Mouse (Mus musculus) testis, adult 2 months (tissue): ENCODE results near the gene Ezh2. TPM values are rescaled to one million over a fixed set of nuclear protein-coding genes. Genes with fewer than 3 reads are reported as not detected.

Experiments used
- H3K27ac ChIP-seq: fragments of 200-500 bp; 2 replicates; pipeline ENCODE4 v1.5.1; 2012; ENCODE audit warnings: low read depth, low read length; ENCODE audit not compliant: control insufficient read depth, insufficient read depth
- H3K27me3 ChIP-seq: fragments of 200-500 bp; 2 replicates; pipeline ENCODE4 v1.6.1; 2012; ENCODE audit warnings: mild to moderate bottlenecking, low read length, moderate library complexity; ENCODE audit not compliant: control insufficient read depth, insufficient read depth
- H3K36me3 ChIP-seq: fragments of 200-500 bp; 2 replicates; pipeline ENCODE4 v1.6.1; 2012; ENCODE audit warnings: mild to moderate bottlenecking, low read length; ENCODE audit not compliant: control insufficient read depth, insufficient read depth
- H3K4me1 ChIP-seq: fragments of 200-500 bp; 2 replicates; pipeline ENCODE4 v1.6.1; 2012; ENCODE audit warnings: low read length; ENCODE audit not compliant: control insufficient read depth, insufficient read depth
- H3K4me3 ChIP-seq: fragments of 200-500 bp; 2 replicates; pipeline ENCODE4 v1.5.1; 2012; ENCODE audit warnings: low read depth, mild to moderate bottlenecking, low read length, moderate library complexity, mixed read lengths; ENCODE audit not compliant: control insufficient read depth
- CTCF ChIP-seq: fragments of 200-500 bp; IDR thresholded peaks from 2 replicates; pipeline ENCODE4 v1.5.1; 2012; ENCODE audit warnings: low read depth, mild to moderate bottlenecking, inconsistent platforms, low read length, moderate library complexity; ENCODE audit not compliant: control insufficient read depth, insufficient read depth, insufficient replicate concordance
- POLR2A ChIP-seq: fragments of 200-500 bp; IDR thresholded peaks from 2 replicates; pipeline ENCODE4 v1.6.1; 2012; ENCODE audit warnings: low read depth, mild to moderate bottlenecking, inconsistent platforms, low read length, moderate library complexity; ENCODE audit not compliant: control insufficient read depth
- polyA plus RNA-seq: library from polyadenylated mRNA; depleted of rRNA; stranded (reverse); fragments of >200 nt; gene quantifications from 2 replicates; pipeline ENCODE4 v1.2.3, GENCODE M21; 2012

The Ezh2 gene
- polyA plus RNA-seq, 1 experiment, result 50.5 TPM

DNA sequence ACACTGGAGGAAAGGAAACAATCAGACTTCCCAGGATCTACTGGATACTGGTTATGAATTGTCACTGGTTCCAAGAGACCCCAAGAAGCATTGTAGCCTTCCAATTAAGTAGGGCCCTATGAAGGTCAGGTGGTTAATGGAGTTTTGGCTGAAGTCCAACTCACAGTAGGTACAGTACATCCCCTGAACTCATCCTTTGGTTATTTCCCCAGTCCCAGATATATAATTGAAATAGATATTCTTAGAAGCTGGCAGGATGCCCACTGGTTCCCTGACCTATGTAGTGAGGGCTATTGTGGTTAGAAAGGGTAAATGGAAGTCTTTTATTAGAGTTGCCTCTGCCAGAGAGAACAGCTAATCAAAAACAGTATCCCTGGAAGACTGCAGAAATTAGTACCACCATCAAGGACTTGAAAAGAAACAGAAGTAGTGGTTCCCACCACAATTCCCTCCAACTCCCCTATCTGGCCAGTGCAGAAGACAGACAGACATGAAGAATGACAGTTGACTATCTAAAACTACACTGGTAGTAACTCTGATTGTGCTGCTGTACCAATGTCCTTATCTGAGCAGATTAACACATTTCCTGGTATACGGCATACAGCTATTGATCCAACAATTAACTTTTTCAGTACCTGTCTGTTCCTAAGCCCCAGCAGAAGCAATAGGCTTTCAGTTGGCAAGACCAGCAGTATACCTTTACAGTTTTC, 29.7 kb downstream of the Ezh2 start:
- Histone ChIP-seq H3K27ac (no peak overlapping the region), H3K36me3 (no peaks in the 10 kb centered on the region), H3K4me3 (no peak overlapping the region), H3K27me3 (no peaks in the 10 kb centered on the region), H3K4me1 (no peaks in the 10 kb centered on the region)
- TF ChIP-seq POLR2A (no peak), CTCF (no peak)

DNA sequence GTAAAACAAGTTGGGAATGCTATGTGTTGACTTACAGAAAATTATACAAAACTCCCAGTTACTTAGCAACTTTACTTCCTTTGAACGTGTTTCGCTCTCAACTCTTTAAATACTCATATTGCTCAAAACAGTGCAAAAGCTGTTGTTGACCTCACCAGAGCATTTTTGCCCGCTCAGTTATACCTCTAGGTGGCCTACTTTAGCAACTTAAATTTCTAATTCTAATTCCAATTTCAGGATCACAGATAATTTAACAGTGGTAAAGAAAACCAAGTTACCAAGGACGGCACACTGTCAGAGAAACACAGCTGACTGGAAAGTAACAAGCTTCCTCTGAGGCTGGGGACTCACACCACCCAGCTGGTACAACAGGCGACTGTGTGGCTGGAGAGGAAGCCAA, 33.7 kb downstream of the Ezh2 start:
- H3K27me3 ChIP-seq, result no peaks in the 10 kb centered on the region
- H3K4me3 ChIP-seq, result no peak overlapping the region
- TF ChIP-seq POLR2A, result no peak
- no peak for TF ChIP-seq CTCF
- no peaks in the 10 kb centered on the region for H3K4me1 ChIP-seq
- H3K36me3 ChIP-seq, result peaks cover 2% of the 10 kb centered on the region; the same call in 1 of the 2 replicates
- H3K27ac ChIP-seq, result no peak overlapping the region

DNA sequence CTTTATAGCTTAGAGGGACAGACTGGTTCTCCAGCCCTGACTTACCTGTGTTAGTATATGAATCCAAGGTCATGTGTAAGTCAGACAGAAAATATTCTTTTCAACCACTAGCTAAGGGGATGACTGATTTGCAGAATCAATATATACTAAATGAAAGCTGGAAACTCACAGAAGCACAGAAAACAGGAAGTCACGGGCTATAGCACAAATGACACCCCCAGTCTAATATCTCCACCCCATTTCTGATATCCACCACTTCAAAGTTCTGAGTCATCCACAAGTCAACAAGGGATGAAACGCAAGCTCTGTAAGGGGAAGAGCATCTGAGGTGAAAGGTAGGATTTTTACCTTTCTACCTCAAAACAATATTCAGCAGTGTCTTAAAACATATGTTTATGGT, 34.3 kb downstream of the Ezh2 start:
- Histone ChIP-seq H3K4me1 (no peaks in the 10 kb centered on the region), H3K36me3 (peaks cover 2% of the 10 kb centered on the region; the same call in 1 of the 2 replicates), H3K27me3 (no peaks in the 10 kb centered on the region), H3K4me3 (no peak overlapping the region), H3K27ac (no peak overlapping the region)
- TF ChIP-seq POLR2A (no peak), CTCF (no peak)

DNA sequence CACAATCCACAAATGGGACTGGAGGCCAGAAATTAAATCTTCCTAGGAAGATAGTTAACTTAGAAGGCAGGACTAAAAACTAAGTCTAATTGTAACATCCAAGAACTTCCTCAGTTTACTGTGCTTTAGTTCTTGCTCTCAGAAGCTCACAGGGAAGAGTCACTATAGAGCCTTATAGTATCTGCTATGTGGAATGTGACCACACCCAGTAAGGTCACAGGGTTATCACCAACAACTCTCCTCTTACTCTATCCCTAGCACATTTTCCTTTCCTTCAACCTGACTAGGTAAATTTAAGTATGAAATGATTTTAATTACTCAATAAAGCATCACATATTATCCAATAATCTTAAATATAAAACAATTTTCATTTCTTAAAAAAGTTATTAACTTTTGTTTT, 34.7 kb downstream of the Ezh2 start:
- TF ChIP-seq POLR2A (no peak), CTCF (no peak)
- H3K4me1 ChIP-seq, result no peaks in the 10 kb centered on the region
- no peaks in the 10 kb centered on the region for H3K27me3 ChIP-seq
- peaks cover 2% of the 10 kb centered on the region; the same call in 1 of the 2 replicates for H3K36me3 ChIP-seq
- no peak overlapping the region for H3K4me3 ChIP-seq
- H3K27ac ChIP-seq, result no peak overlapping the region

DNA sequence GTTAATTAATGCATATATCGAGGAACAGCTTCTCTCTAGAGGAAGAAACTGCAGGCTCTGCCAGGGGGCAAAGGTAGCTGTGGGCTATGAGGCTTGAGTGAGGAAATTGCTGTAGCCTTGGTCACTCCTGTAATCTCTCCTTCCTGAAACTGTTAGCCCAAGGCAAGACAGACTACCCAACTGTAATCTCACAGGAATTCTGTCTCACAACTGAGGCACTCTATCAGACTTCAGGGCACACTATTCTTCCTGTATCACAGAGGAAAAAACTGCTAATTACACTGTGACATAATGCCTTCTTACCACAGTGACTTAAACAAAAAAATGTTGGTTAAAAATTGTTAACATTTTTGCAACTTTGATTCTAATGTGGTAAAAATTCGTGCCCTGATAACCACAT, 35.9 kb downstream of the Ezh2 start:
- Histone ChIP-seq H3K36me3 (peaks cover 2% of the 10 kb centered on the region; the same call in 1 of the 2 replicates), H3K4me1 (no peaks in the 10 kb centered on the region), H3K27me3 (no peaks in the 10 kb centered on the region), H3K27ac (no peak overlapping the region), H3K4me3 (no peak overlapping the region)
- no peak for TF ChIP-seq CTCF
- no peak for TF ChIP-seq POLR2A

DNA sequence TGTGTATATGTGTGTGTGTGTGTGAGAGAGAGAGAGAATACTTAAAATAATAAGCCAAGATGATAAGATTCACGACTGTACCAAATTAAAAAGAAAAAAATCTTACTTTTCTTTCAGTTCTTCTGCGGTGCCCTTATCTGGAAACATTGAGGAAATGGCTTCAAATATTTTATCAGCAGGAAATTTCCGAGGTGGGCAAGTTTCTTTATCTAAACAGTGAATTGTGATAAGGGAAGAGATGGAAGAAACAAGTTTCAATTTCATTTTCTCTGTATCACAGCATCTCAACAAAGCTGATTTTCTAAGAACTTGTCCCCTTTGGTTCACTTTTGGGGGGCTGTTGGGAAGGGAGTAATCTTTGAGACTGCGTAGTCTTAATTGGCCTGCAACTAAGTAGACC, 42.9 kb downstream of the Ezh2 start:
- Histone ChIP-seq H3K4me3 (no peak overlapping the region), H3K4me1 (no peaks in the 10 kb centered on the region), H3K27me3 (no peaks in the 10 kb centered on the region), H3K27ac (no peak overlapping the region), H3K36me3 (peaks cover 1% of the 10 kb centered on the region)
- no peak for TF ChIP-seq POLR2A
- no peak for TF ChIP-seq CTCF

DNA sequence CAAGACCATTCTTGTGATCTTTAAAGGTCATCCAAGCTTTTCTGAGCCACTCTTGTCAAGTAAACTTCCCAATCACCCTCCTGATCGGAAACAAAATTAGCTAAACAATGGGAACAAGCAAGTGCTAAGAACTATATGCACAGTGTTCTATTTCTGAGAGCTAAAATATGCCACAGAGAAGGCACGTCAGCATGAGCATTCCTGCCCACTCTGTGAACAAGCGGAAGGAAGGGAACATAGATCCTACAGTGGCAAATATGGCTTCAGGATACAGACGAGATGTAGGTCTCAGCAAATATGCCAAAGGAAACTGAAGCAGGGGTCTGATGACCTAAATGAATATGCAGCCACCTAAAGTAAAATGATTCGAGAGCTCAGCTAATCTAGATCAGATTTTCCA, 59.8 kb downstream of the Ezh2 start:
- Histone ChIP-seq H3K27me3 (no peaks in the 10 kb centered on the region), H3K36me3 (no peaks in the 10 kb centered on the region; the same call in 1 of the 2 replicates)
- TF ChIP-seq CTCF, result no peak

DNA sequence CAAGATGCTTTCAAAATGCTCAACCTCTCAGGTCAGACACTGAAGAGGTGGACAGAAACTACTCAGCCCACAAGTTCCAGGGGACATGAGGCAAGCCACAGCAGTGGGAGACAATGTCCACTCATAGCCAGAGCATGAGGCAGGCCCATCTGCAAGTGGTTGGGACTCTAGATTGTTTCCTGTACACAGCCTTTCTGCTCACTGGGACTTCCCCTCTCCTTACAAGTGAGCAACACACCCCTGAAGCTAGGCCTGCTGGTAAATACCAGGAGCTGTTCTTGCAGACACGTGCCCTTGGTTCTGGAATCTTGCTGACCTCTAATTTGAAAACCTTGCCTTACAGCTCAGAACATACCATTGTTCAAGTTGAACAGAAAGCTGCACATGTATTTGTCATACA, 62.6 kb downstream of the Ezh2 start:
- TF ChIP-seq POLR2A, result no peak
- no peak for TF ChIP-seq CTCF
- no peaks in the 10 kb centered on the region; the same call in 1 of the 2 replicates for H3K36me3 ChIP-seq
- H3K4me3 ChIP-seq, result no peak overlapping the region
- no peak overlapping the region for H3K27ac ChIP-seq
- no peaks in the 10 kb centered on the region for H3K4me1 ChIP-seq
- H3K27me3 ChIP-seq, result no peaks in the 10 kb centered on the region

More for the DNA sequence above, 59.8 kb downstream of the Ezh2 start:
- no peak overlapping the region for H3K27ac ChIP-seq
- H3K4me3 ChIP-seq, result no peak overlapping the region
- H3K4me1 ChIP-seq, result no peaks in the 10 kb centered on the region
